Mouse (Mus musculus) v-Abl transformed pro-B cells (cell line): ENCODE data around the gene Myl3.

Experiments
- in situ Hi-C, 2 experiments: fragments of 400-800 bp; cut with MboI; formaldehyde crosslinking; loops; one replicate each; pipeline ENCODE4 v1.15.1; 2025; ENCODE audit not compliant: unreplicated experiment in 2 of 2

The Myl3 gene

GRCm38 (mm10) chr9:110725721-110726135 is 15.9 kb upstream of the Myl3 start:
- in situ Hi-C loops = loop anchor here in 1 of 2 experiments (5.0 kb wide), 1 partner anchor 42 kb away; no protein-coding TSS in a partner anchor

- in situ Hi-C loops = loop anchor here in 1 of 2 experiments (5.0 kb wide), 1 partner anchor 40 kb away; no protein-coding TSS in a partner anchor
Measured at GRCm38 (mm10) chr9:110726867-110727266, 14.8 kb upstream of the Myl3 start.

- in situ Hi-C loops = loop anchor here in 1 of 2 experiments (5.0 kb wide), 1 partner anchor 37 kb away; no protein-coding TSS in a partner anchor
Measured at GRCm38 (mm10) chr9:110729841-110730240, 11.8 kb upstream of the Myl3 start.

GRCm38 (mm10) chr9:110731859-110732258 is 9.8 kb upstream of the Myl3 start:
- in situ Hi-C loops = no loop called here

- in situ Hi-C loops = no loop called here
Measured at GRCm38 (mm10) chr9:110732623-110733022, 9.0 kb upstream of the Myl3 start.

GRCm38 (mm10) chr9:110733102-110733501 is 8.6 kb upstream of the Myl3 start:
- in situ Hi-C loops = no loop called here

- in situ Hi-C loops = no loop called here
Measured at GRCm38 (mm10) chr9:110734154-110734553, 7.5 kb upstream of the Myl3 start.

GRCm38 (mm10) chr9:110736362-110736761 is 5.3 kb upstream of the Myl3 start:
- in situ Hi-C loops = no loop called here

- in situ Hi-C loops = no loop called here
Measured at GRCm38 (mm10) chr9:110738054-110738453, 3.6 kb upstream of the Myl3 start.

GRCm38 (mm10) chr9:110739961-110740360 is 1.7 kb upstream of the Myl3 start:
- in situ Hi-C loops = no loop called here

GRCm38 (mm10) chr9:110742295-110742950 is 762 bp downstream of the Myl3 start:
- in situ Hi-C loops = no loop called here

- in situ Hi-C loops = no loop called here
Measured at GRCm38 (mm10) chr9:110742951-110743455, 1.3 kb downstream of the Myl3 start.

- in situ Hi-C loops = no loop called here
Measured at GRCm38 (mm10) chr9:110743456-110744323, 2.0 kb downstream of the Myl3 start.

GRCm38 (mm10) chr9:110745752-110746151 is 4.1 kb downstream of the Myl3 start:
- in situ Hi-C loops = no loop called here

- in situ Hi-C loops = no loop called here
Measured at GRCm38 (mm10) chr9:110746238-110746637, 4.6 kb downstream of the Myl3 start.

GRCm38 (mm10) chr9:110746961-110747360 is 5.3 kb downstream of the Myl3 start, which contains the start of gene Pth1r:
Gene Pth1r, minus strand, starts transcription at chr9:110747145.
- in situ Hi-C loops = no loop called here

- in situ Hi-C loops = no loop called here
Measured at GRCm38 (mm10) chr9:110748451-110748850, 6.8 kb downstream of the Myl3 start.

- in situ Hi-C loops = loop anchor here in 1 of 2 experiments (10.0 kb wide), 1 partner anchor 336 kb away; the partner anchor contains the start of gene Ngp
Measured at GRCm38 (mm10) chr9:110750404-110751187, 8.9 kb downstream of the Myl3 start.

GRCm38 (mm10) chr9:110751412-110751811 is 9.8 kb downstream of the Myl3 start:
- in situ Hi-C loops = loop anchor here in 1 of 2 experiments (10.0 kb wide), 1 partner anchor 337 kb away; the partner anchor contains the start of gene Ngp

- in situ Hi-C loops = loop anchor here in 1 of 2 experiments (10.0 kb wide), 1 partner anchor 338 kb away; the partner anchor contains the start of gene Ngp
Measured at GRCm38 (mm10) chr9:110752917-110753435, 11.3 kb downstream of the Myl3 start.
